Mouse (Mus musculus) cerebellum, adult 11-12 months (tissue): ENCODE data around the gene Epha8.

Experiments
- DNase-seq: peaks from one replicate; pipeline ENCODE4 v3.0.0; 2022

Gene Epha8

GRCm38 (mm10) chr4:136956751-136957446 is at the start of gene Epha8:
Gene Epha8, minus strand, starts transcription at chr4:136956816.
- DNase-seq: peak; percentile 76

DNA sequence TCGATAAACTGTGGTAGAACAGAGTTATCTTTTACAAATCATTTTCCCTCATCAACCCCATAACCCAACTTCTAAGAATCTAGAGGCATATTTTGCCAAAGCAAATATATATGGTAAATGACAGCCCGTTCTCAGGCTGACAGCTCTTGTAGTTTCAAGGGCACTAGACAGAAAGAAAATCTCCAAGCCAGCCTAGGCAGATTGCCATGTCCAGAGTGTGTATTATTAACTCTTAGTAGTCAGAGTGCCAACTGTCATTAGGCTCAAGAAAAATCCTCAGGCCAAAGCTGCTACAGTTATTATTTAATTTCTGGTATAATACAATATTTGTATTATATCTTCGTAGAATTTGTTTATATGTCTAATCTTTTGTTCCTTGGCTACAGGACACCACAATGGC is 45.2 kb upstream of the Epha8 start:
- DNase-seq: no peak

GRCm38 (mm10) chr4:137001020-137001419 is 44.4 kb upstream of the Epha8 start:
- no peak for DNase-seq

DNA sequence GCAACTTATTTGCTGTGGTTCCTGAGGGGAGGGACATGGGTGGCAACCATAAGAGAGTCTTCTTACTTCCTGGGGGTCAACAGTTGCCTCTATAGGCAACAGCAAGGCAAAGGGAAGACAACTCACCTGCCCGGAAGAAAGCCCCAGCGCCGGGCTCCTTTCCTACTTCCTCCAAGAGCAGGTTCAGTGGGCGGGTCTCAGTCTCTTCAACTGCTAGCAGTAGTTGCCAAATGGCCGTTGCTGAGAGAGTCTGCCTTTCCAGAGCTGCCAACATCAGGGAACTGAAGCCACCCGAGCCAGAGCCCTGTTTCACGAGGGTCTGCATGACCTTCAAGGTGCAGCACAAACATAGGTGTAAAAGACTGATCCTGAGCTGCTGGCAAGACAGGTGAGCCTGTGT is 41.8 kb upstream of the Epha8 start:
- DNase-seq: peak; percentile 49

- peak; percentile 88 for DNase-seq
These were observed 41.2 kb upstream of the Epha8 start for GRCm38 (mm10) chr4:136997723-136998345.

DNA sequence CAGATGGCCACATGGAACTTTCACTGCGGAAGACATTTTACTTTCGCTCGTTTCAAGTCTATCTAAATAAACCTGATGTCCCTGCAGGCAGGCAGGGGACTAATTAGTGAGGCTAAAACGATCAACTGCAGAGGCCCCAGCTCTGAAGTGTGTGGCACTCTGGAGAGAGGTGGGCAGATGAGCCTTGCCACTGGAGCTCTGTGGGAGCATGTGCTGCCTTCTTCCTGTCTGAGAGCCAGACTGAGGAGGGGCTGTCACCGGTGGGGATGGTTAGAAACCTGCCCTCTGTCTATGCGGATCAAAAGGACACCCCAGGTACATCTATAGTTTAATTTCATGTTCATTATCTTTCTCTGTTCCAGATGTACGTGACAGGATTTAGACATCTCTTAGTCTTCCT is 40.3 kb upstream of the Epha8 start:
- DNase-seq: no peak

DNA sequence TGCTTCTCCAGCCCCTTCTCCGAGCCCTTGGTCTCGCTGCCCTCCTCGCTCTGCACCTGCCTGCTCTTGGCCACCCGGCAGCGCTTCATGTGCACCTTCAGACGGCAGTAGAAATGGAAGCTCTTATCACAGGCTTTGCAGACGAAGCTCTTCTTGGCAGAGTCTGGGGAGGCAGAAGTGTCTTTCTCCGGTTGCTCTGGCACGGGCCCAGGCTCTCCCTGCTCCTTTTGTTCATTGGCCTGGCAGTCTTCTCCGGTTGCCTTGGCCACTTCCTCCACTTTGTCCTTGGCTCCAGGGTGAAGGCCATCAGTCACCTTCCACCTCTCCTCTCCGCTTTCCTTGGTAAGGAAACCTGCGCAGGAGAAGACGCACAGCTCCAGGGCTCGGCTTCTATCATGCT is 38.7 kb upstream of the Epha8 start:
- DNase-seq: peak; percentile 75

- DNase-seq: no peak
These were observed 25.5 kb upstream of the Epha8 start for GRCm38 (mm10) chr4:136981993-136982695.

DNA sequence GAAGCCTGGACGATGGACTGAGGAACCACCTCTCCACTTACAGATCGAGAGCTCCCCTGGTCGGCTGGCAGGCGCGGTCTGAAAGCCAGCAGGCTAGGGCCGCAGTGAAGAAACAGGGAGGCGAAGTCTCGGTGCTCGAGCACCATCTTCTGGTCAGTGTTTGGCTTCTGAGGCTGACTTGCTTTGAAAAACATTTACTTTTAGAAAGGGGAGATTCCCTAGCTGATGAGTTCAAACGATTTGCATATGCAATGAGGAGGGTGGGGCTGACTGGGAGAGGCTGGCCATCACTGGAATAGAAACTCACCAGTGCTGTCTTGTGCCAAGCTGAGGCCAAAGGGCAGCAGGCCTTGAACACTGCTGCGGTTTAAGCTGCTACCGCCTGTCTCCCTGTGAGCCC is 24.7 kb upstream of the Epha8 start:
- DNase-seq: peak; percentile 75

DNA sequence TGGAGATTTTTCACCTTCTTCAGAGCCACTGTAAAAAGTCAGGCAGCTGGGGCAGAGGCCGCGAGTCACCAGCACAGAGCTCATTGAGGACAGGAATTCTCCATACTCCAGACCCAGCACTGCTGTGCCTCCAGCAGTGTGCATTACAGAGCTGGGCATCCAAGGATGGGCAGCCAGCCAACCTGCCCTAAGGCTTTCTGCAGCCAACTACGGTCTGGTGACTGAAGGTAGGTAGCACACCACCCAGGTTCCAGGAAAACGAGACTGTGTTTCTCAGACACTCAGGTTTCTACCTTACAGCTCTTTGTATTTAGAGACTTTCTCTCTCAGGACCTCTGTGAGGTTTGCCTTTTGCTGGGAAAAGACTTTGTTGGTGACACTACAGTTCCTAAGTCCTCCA is 24.3 kb upstream of the Epha8 start:
- no peak for DNase-seq

GRCm38 (mm10) chr4:136977244-136977643 is 20.6 kb upstream of the Epha8 start:
- no peak for DNase-seq

GRCm38 (mm10) chr4:136970939-136971338 is 14.3 kb upstream of the Epha8 start:
- no peak for DNase-seq

DNA sequence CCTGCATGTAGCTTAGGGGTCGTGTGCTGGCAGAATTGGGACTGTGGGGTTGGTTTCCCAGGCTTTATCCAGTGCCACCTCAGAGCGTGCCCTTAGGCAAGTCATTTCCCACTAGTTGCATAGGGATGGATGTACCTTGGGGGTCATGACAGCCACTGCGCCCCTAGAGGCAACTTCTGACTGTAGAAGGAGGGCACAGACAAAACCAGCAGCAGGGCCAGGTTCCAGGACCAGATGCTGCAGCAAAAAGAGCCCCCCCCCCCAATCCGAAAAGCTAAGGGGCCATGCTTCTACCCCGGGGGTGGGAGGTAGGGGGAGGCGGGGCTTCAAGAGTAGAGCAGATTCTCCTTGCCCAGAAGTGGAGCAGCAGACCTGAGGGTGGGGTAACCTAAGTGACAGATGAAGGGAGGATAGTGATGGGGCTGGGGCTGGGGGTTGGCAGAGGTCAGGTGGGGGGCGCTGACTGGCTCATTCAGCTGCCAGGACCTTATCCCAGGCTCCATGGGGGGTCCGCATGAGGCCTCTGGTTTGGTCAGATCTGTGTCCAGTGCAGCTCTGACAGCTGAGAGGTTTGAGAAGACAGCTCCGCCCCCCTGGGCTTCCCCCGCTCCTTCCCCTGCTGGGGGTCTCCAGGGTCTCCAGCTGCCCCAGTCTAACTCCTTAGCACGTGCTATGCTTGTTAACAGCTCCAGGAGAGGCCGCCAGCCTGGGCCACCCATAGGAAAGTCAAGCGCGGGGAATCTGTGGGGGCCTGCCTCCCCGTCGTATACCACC is 13.1 kb upstream of the Epha8 start:
- DNase-seq: no peak

DNA sequence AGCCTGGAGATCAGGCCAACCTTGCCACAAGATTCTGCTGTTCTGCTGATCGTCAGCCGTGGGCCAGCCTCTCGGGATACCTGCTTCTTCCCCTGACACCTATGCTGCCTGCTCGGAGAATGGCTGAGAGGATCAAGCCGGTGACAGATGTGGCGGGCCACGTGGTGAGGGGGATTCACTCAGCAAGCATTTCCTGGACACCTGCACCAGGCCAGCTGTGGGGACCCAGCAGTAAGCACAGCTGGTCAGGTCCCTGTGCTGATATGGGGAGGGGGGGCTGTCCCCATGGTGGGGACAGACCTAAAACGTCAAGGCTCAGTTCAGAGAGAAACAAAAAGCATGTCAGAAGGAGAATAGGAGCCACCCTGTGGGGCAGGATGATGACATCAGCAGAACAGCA is 12.5 kb upstream of the Epha8 start:
- DNase-seq: no peak

DNA sequence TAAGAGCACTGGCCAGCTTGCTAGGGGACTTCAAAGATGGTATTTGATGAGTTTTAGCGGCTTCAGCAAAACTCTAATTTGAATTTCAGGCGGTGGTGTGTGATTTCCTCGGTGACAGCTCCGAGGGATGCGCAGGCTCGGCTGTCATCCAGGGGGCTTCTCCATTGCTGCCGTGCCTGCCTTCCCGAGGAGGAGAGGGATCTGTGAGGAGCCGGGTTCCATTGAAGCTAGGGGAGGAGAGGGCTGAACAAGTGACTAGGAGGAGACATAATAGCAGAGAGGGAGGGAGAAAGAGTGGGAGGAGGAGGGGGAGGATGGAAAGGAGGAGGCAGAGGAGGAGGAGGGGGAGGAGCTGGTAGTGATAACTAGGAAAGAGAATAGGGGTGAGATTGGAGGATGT is 10.9 kb upstream of the Epha8 start:
- no peak for DNase-seq

DNA sequence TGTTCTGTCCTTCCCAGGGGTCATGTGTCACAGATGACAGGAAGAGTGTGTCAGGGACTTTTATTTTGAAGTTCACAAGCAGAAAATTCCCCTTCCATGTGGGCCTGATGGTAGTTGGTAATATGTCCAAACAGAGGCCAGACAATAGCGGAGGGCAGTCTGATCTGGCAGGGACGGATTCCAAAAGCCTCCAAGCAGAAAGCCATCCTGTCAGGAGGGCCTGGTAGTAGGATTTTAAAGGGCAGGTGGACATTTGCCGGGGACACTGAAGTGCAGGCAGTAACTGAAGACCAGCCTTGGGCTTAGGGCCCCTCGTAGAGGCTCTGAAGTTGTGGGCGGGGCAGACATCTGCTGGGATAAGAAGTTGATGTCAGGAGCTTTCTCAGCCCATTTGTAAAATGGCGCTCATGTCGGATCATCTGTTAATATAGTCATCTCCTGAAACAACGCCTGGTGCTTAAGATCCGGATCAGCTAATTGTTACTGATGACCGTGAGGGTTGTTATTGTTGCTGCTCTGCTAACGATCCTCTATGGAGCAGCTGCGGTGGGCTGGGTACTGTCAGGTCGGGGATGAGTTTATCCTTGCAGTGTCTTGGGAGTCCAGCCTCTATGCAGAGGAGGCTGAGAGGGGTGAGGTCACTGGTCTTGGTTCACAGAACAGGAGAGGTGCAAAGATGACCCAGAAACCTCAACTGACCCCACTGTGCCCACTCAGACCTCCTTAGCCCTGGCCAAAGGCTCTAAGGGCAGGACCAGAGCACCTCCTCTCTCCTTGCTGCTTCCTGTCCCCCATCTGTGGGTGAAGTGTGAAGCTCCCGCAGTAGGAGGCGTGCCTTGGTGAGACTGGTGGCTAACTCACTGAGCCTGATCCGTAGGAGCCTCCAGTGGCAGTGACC is 10.1 kb upstream of the Epha8 start:
- DNase-seq: no peak

- DNase-seq: no peak
These were observed 8.4 kb upstream of the Epha8 start for GRCm38 (mm10) chr4:136964990-136965421.

- DNase-seq: no peak
These were observed 5.8 kb upstream of the Epha8 start for GRCm38 (mm10) chr4:136962447-136962846.

DNA sequence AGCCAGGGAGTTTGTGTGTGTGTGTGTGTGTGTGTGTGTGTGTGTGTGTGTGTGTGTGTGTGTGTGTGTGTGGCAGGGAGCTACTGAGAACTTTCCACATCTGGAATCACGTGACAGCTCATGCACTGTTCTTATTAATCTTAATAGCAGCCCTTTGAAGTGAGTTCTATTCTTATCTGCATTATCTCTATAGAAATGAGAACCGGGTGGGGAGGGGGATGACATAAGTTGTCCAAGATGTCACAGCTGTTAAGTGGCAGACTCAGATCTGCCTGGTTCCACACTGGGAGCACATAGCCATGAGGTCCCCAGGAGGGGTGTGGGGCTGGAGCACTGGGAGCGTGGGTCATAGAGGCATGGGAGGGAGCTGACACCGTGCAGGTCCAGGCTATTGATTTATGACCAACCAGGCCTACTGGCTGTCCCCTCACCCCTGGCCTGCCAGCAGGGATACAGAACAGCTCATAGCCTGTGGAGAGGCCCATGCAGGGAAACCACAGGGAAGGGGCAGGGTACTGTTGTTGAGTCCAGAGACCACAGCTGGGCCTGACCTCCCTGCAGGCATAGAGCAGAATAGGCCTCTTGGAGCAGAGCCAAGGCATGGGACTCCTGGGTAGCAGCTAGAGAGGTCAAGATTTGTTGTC is 5.1 kb upstream of the Epha8 start:
- no peak for DNase-seq

- no peak for DNase-seq
These were observed 4.0 kb upstream of the Epha8 start for GRCm38 (mm10) chr4:136960581-136960980.

DNA sequence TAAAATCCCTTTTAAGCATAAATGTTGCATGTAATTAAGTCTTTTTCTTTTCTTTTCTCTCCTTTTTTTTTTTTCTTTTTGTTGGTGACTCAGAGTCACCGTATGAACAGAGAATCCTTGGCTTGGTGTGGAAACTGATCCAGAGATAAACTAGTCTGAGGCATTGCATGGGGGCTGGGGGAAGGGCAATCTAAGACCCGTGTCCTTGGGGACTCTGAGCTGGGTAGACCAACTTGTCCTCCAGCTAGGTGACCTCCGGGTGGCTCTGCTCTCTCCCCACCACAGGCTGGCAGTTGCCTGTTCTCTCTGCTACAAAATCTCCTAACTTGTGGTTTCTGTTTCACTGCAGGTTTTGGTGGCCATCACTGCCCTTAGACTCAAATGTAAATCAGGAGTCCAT is 3.5 kb upstream of the Epha8 start:
- no peak for DNase-seq

- DNase-seq: peak; percentile 56
These were observed 2.1 kb downstream of the Epha8 start for GRCm38 (mm10) chr4:136954562-136954961.
